Mouse (Mus musculus) G1E-ER4 (cell line): ENCODE results near the gene Rgs3. TPM values are rescaled to one million over a fixed set of nuclear protein-coding genes. Genes with fewer than 3 reads are reported as not detected.

Experiments
- GATA1 ChIP-seq: IDR thresholded peaks from one replicate; pipeline ENCODE4 v1.8.0; 2012; ENCODE audit warnings: low read length, inconsistent platforms
- polyA plus RNA-seq: library from polyadenylated mRNA; stranded (reverse); fragments of >175 nt; gene quantifications from 2 replicates; pipeline ENCODE4 v1.2.3, GENCODE M21; 2012

Rgs3 gene
- polyA plus RNA-seq, result not detected in 2 replicates

DNA sequence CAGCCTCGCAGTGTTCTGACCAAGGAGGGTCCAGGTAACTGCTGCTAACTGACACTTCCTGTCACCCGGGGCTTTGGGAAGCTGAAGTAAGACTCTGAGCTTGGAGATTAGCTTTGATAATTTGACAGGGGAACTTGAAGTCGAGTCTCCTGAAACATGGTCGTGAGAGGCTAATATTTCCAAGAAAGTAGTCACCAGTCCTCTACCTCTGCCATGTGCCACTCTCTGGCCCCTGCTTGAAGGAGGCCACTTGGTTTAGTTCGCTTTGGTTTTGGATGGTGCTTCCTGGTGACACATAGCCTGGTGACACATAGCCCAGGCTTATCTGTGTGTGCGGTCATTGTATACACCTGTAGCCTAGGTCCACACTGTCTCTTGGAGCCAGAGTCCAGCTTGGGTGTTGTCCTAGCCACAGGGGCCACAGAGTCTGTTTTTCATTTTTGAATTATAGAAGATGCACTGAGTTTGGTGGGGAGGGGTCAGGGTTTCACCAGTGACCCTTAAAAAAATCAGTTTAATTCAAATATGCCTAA lies at the start of gene Rgs3:
Rgs3 (plus strand) TSS at position 51 of the 533 bp plus-strand sequence.
- no peak for TF ChIP-seq GATA1

GRCm38 (mm10) chr4:62509946-62510345 lies 49.7 kb upstream of the Rgs3 start:
- TF ChIP-seq GATA1, result no peak

GRCm38 (mm10) chr4:62513998-62514506 lies 45.6 kb upstream of the Rgs3 start:
- TF ChIP-seq GATA1, result no peak

GRCm38 (mm10) chr4:62514995-62515394 lies 44.7 kb upstream of the Rgs3 start:
- no peak for TF ChIP-seq GATA1

GRCm38 (mm10) chr4:62515490-62515889 lies 44.2 kb upstream of the Rgs3 start:
- TF ChIP-seq GATA1, result peak; percentile 72

DNA sequence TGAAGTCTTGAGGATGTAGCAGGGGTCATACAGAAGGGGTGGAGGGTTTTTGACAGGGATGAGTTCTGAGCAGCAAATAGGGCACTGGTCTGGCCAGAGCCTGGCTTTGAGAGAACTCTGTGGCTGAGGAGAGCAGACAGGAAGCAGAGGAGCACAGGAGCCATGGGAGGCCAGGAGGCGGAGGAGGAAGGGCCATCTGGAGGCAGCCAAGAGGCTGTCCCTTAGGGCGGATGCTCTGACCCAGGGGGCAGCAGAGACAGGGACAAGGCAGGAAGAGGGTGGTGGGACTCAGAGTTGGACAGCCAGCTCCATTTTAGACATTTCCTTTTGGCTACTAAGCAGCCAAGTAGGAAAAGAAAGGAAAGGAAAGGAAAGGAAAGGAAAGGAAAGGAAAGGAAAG lies 43.6 kb upstream of the Rgs3 start:
- TF ChIP-seq GATA1, result no peak

DNA sequence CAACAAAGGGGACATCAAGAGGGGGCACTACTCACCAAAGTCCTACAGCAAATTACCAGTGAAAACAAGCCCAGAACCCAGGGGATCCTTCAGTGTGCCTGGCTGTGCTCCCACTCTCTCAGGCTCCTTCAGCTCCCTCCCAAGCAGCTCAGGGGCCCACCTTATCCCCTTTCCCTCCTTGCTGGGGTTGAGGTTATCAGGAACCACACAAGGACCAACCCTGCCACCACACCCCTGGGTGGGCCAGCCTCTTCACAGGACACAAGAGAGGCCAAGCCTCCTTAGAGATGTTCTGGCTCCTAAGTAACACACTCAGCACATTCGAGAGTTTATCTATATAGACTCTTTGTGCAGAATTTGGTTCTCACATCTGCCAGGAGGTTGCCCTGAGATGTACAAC lies 43.1 kb upstream of the Rgs3 start:
- peak; percentile 51 for TF ChIP-seq GATA1

GRCm38 (mm10) chr4:62517046-62517445 lies 42.6 kb upstream of the Rgs3 start:
- no peak for TF ChIP-seq GATA1

- TF ChIP-seq GATA1, result no peak
These were observed 41.9 kb upstream of the Rgs3 start for GRCm38 (mm10) chr4:62517538-62518415.

DNA sequence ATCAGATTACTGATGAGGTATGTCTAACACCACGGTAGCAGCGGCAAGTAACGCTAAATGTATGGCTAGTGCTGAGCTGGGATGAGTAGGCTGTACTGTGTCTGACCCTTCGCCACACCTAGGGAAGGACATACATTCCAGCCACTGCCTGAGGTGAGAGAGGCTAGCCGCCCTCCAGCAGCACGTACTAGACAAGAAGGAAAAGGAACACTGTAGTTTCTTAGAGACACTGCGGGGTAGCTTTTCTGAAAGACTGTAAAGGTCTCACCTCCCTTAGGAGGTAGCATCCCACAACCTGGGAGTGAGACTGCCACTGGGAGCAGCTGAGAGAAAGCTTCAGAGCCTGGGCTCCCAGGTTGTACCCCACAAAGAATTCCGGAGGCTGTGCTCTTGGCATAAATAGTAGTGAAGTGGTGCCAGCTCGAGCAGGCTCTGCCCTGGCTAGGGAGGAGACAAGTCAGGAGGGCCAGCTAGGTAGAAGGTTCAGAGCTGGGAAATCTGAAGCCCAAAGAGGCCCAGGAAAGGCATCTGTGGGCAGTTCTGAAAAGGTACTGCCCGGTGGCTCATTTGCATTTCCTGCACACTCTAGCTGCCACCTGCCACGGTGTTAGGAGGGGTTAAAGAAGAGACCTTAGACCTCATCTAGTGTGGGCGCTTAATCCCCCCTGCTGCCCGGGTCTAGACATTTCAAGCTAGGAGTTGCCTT lies 41.1 kb upstream of the Rgs3 start:
- no peak for TF ChIP-seq GATA1

GRCm38 (mm10) chr4:62519122-62519848 lies 40.4 kb upstream of the Rgs3 start:
- TF ChIP-seq GATA1, result no peak

GRCm38 (mm10) chr4:62519849-62520233 lies 39.8 kb upstream of the Rgs3 start, which contains the start of gene Alad:
Gene Alad, minus strand, starts transcription at chr4:62519918.
- no peak for TF ChIP-seq GATA1

DNA sequence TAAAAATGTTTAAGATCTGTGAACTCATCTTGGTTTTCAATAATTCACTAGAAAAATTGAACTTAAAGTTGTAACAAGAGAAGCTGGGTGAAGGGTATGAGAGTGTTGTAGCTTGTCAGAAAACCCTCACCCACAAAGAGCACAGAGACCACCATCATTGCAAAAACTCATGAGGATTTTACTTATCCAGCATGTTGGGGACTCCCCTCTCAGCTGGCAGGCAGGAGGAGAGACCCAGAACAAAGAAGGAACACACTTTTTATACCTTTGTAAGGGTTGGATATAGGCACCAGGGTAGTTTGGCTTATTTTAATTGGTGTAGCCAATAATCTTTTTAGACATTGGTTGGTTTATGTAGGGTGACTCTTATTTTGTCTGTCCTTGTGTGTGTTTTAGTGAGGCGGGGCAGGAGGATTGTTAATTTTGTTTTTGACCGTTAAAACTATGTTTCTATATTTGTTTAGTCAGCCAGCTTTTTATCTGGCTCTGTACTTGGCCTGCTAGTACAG lies 38.7 kb upstream of the Rgs3 start:
- no peak for TF ChIP-seq GATA1

DNA sequence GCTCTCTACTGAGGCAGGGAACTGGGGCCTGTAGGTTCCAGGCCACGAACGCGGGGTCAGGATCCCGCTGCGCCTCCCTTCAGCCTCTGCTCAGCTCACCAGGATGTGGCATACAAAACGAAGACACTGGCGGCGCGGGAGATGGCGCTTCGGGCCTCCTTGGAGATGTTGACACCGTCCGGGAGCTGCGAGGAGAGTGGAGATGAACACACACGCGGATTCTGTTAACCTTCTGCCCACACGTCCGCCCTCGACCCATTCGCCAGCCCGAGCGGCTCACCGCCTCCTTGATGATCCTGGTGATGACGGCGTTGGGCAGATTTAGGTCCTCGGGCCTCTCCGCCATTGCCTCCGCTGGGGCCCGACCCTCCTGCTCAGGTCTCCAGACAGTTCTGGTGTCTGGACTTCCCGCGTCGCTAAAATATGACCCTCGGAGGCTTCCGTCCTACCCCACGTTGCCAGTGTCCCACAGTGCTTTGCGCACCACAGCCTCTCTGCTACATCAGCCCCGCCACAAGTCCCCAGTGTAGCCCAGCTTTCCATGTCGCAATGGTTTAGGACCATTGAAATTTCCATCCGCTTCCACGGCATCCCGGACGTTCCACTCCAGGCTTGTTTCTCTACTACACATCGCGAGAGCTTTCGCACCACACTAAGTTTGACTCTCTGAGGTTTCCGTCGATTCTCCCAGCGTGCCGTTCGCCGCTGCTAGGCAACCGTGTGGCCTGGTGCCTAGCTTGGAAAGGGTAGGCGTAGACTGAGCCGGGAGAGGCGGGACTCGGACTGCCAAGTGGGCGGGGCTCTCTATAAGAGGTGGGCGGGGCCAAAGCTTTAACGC lies 34.8 kb upstream of the Rgs3 start, which contains the start of the genes Pole3 and 4933430I17Rik:
Pole3 (minus strand) TSS at position 418 of the 838 bp plus-strand sequence.
4933430I17Rik (plus strand) TSS at position 719 of the 838 bp plus-strand sequence.
- TF ChIP-seq GATA1, result no peak
